Mouse (Mus musculus) small intestine, adult 2 months (tissue): ENCODE measurements around the gene Tia1. TPM values are rescaled to one million over a fixed set of nuclear protein-coding genes. Genes with fewer than 3 reads are reported as not detected.

ENCODE experiments used
- H3K27ac ChIP-seq: fragments of 200-500 bp; 2 replicates; pipeline ENCODE4 v1.5.1; 2012; ENCODE audit warnings: low read depth, low read length, control low read depth, inconsistent platforms; ENCODE audit not compliant: insufficient read depth
- H3K27me3 ChIP-seq: fragments of 200-500 bp; 2 replicates; pipeline ENCODE4 v1.6.1; 2012; ENCODE audit warnings: mild to moderate bottlenecking, moderate library complexity, low read length, inconsistent platforms; ENCODE audit not compliant: control insufficient read depth, insufficient read depth
- H3K36me3 ChIP-seq: fragments of 200-500 bp; 2 replicates; pipeline ENCODE4 v1.6.1; 2012; ENCODE audit warnings: mild to moderate bottlenecking, low read length, control low read depth, inconsistent platforms; ENCODE audit not compliant: control insufficient read depth, insufficient read depth
- H3K4me1 ChIP-seq: fragments of 200-500 bp; 2 replicates; pipeline ENCODE4 v1.6.1; 2012; ENCODE audit warnings: low read length, inconsistent platforms, mixed read lengths; ENCODE audit not compliant: control insufficient read depth, insufficient read depth, insufficient read length
- H3K4me3 ChIP-seq: fragments of 200-500 bp; 2 replicates; pipeline ENCODE4 v1.5.1; 2012; ENCODE audit warnings: low read depth, mild to moderate bottlenecking, control low read depth, inconsistent platforms, low read length, moderate library complexity
- CTCF ChIP-seq: fragments of 200-500 bp; IDR thresholded peaks from 2 replicates; pipeline ENCODE4 v1.5.1; 2012; ENCODE audit warnings: low read depth, mild to moderate bottlenecking, control low read depth, inconsistent platforms, low read length, moderate library complexity, mixed read lengths; ENCODE audit not compliant: insufficient replicate concordance, insufficient read length; ENCODE audit errors: extremely low read depth
- POLR2A ChIP-seq: fragments of 200-500 bp; IDR thresholded peaks from 2 replicates; pipeline ENCODE4 v1.6.1; 2012; ENCODE audit warnings: low read depth, mild to moderate bottlenecking, control low read depth, inconsistent platforms, low read length, moderate library complexity
- WGBS: fragments of 180-500 bp; shearing (Covaris S2); methylation state at CpG from one replicate; pipeline ENCODE4 v1.1.7; 2018; 5-methylcytosine and 5-hydroxymethylcytosine counted together
- polyA plus RNA-seq: library from polyadenylated mRNA; depleted of rRNA; stranded (reverse); fragments of >200 nt; gene quantifications from 2 replicates; pipeline ENCODE4 v1.2.3, GENCODE M21; 2012; rRNA removed

The Tia1 gene
- 3.4 and 6.8 TPM in 2 replicates for polyA plus RNA-seq

GRCm38 (mm10) chr6:86404100-86404861 is at the start of gene Tia1:
Gene Tia1 (plus strand): TSS chr6:86404219.
- Histone ChIP-seq H3K36me3 (peaks cover 2% of the 10 kb centered on the region; the same call in 1 of the 2 replicates), H3K27me3 (no peaks in the 10 kb centered on the region), H3K4me3 (peak within 1 kb of the TSS; percentile 91), H3K27ac (peak within 1 kb of the TSS; percentile 98), H3K4me1 (no peaks in the 10 kb centered on the region; the same call in none of the 2 replicates)
- TF ChIP-seq CTCF: no peak
- TF ChIP-seq POLR2A: peak; percentile 46
- under 1% methylated on average over 62 of the region's 62 CpGs for WGBS

GRCm38 (mm10) chr6:86354948-86355347 is 49.1 kb upstream of the Tia1 start:
- H3K27me3 ChIP-seq: no peaks in the 10 kb centered on the region
- H3K36me3 ChIP-seq: no peaks in the 10 kb centered on the region

GRCm38 (mm10) chr6:86356956-86357355 is 47.1 kb upstream of the Tia1 start:
- Histone ChIP-seq H3K36me3 (no peaks in the 10 kb centered on the region), H3K4me1 (peaks cover 4% of the 10 kb centered on the region; the same call in 1 of the 2 replicates), H3K4me3 (no peak overlapping the region), H3K27ac (no peak overlapping the region), H3K27me3 (no peaks in the 10 kb centered on the region)
- WGBS: 74% methylated on average over 9 of the region's 9 CpGs
- TF ChIP-seq CTCF: no peak
- no peak for TF ChIP-seq POLR2A

More at GRCm38 (mm10) chr6:86354948-86355347, 49.1 kb upstream of the Tia1 start:
- no peak overlapping the region for H3K27ac ChIP-seq
- no peak for TF ChIP-seq POLR2A
- no peak for TF ChIP-seq CTCF
- 72% methylated on average over 3 of the region's 3 CpGs for WGBS
- H3K4me3 ChIP-seq: no peak overlapping the region
- no peaks in the 10 kb centered on the region for H3K4me1 ChIP-seq

GRCm38 (mm10) chr6:86360691-86361090 is 43.3 kb upstream of the Tia1 start:
- no peak overlapping the region for H3K4me3 ChIP-seq
- H3K27ac ChIP-seq: no peak overlapping the region
- no peaks in the 10 kb centered on the region for H3K27me3 ChIP-seq
- TF ChIP-seq POLR2A (no peak), CTCF (no peak)
- peaks cover 4% of the 10 kb centered on the region; the same call in 1 of the 2 replicates for H3K4me1 ChIP-seq
- no peaks in the 10 kb centered on the region for H3K36me3 ChIP-seq
- 29% methylated on average over 7 of the region's 7 CpGs for WGBS

GRCm38 (mm10) chr6:86361373-86361772 is 42.6 kb upstream of the Tia1 start:
- Histone ChIP-seq H3K36me3 (no peaks in the 10 kb centered on the region), H3K4me1 (peaks cover 4% of the 10 kb centered on the region; the same call in 1 of the 2 replicates), H3K27ac (no peak overlapping the region), H3K4me3 (no peak overlapping the region), H3K27me3 (no peaks in the 10 kb centered on the region)
- TF ChIP-seq POLR2A (no peak), CTCF (no peak)
- WGBS: 88% methylated on average over 7 of the region's 7 CpGs

GRCm38 (mm10) chr6:86364442-86365141 is 39.4 kb upstream of the Tia1 start:
- Histone ChIP-seq H3K4me3 (peak overlapping the region; percentile 43), H3K4me1 (peaks cover 8% of the 10 kb centered on the region; the same call in 1 of the 2 replicates), H3K27ac (no peak overlapping the region), H3K36me3 (no peaks in the 10 kb centered on the region), H3K27me3 (no peaks in the 10 kb centered on the region)
- WGBS: under 1% methylated on average over 17 of the region's 17 CpGs
- TF ChIP-seq CTCF (peak; percentile 46; the same call in 1 of the 2 replicates), POLR2A (no peak)
